Mouse (Mus musculus) neural tube, embryonic 12.5 days (tissue): ENCODE data around the gene Tbc1d23. TPM values are rescaled to one million over a fixed set of nuclear protein-coding genes. Genes with fewer than 3 reads are reported as not detected.
A peak's percentile ranks its signal among the peaks of the same experiment; 100 is the strongest.

Source experiments
- ATAC-seq: fragments of 200-750 bp; cut with Nextera tagmentation; 2 replicates; pipeline ENCODE4 v1.8.0; 2017; ENCODE audit warnings: low read depth, mild to moderate bottlenecking, moderate TSS enrichment, moderate library complexity; ENCODE audit not compliant: low FRiP score
- H3K27ac ChIP-seq: fragments of 300-500 bp; sonication (generic); 2 replicates; pipeline ENCODE4 v1.5.1; 2016
- H3K27me3 ChIP-seq: fragments of 300-500 bp; sonication (generic); replicated peaks from 2 replicates; pipeline ENCODE4 v1.6.1; 2016; ENCODE audit warnings: mild to moderate bottlenecking
- H3K36me3 ChIP-seq: fragments of 300-500 bp; sonication (generic); 2 replicates; pipeline ENCODE4 v1.6.1; 2016; ENCODE audit warnings: mild to moderate bottlenecking
- H3K4me1 ChIP-seq: fragments of 300-500 bp; sonication (generic); 2 replicates; pipeline ENCODE4 v1.6.1; 2016
- H3K4me2 ChIP-seq: fragments of 300-500 bp; sonication (generic); replicated peaks from 2 replicates; pipeline ENCODE4 v1.6.1; 2016; ENCODE audit warnings: mild to moderate bottlenecking
- H3K4me3 ChIP-seq: fragments of 300-500 bp; sonication (generic); 2 replicates; pipeline ENCODE4 v1.5.1; 2016
- H3K9ac ChIP-seq: fragments of 300-500 bp; sonication (generic); 2 replicates; pipeline ENCODE4 v1.6.1; 2016; ENCODE audit warnings: mild to moderate bottlenecking
- H3K9me3 ChIP-seq: fragments of 300-500 bp; sonication (generic); 2 replicates; pipeline ENCODE4 v1.6.1; 2016; ENCODE audit warnings: mild to moderate bottlenecking
- WGBS: fragments of 180-500 bp; shearing (Covaris S2); methylation state at CpG from one replicate; pipeline ENCODE4 v1.1.7; 2016; 5-methylcytosine and 5-hydroxymethylcytosine counted together
- polyA plus RNA-seq: library from polyadenylated mRNA; unstranded; fragments of >200 nt; fragmentation: Nextera tagmentation; extraction: Ambion mirVana; gene quantifications from 2 replicates; pipeline ENCODE4 v1.2.1, GENCODE M21; 2016

Tbc1d23 gene
- polyA plus RNA-seq, 1 experiment from 2014 or later: 25.2 TPM

DNA sequence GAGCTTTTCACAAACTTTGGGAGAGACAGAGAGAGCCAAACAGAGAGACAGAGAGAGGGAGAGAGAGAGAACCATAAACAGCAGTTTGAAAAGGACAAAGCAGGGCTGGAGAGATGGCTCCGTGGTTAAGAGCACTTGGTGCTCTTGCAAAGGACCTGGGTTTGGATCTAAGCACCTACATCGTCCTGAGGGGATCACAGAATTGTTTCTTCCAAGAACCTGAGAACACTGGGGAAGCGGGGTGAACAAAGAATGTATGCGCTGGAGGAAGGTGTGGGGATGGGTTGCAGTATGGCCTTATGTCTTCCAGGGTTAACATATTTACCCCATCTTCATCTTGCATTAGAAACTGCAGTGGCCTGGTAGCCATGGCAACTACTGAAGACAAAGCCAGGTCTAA, 63.1 kb downstream of the Tbc1d23 start:
- Histone ChIP-seq H3K9ac (no peak overlapping the region), H3K9me3 (no peaks in the 10 kb centered on the region), H3K4me3 (no peak overlapping the region), H3K27me3 (no peaks in the 10 kb centered on the region), H3K36me3 (peaks cover 16% of the 10 kb centered on the region), H3K4me1 (no peaks in the 10 kb centered on the region), H3K27ac (no peak overlapping the region), H3K4me2 (0 out of 2 replicates have a peak overlapping the region, but pooled peaks have one; percentile 72)
- ATAC-seq: no peak
- 73% methylated on average over 4 of the region's 4 CpGs for WGBS

DNA sequence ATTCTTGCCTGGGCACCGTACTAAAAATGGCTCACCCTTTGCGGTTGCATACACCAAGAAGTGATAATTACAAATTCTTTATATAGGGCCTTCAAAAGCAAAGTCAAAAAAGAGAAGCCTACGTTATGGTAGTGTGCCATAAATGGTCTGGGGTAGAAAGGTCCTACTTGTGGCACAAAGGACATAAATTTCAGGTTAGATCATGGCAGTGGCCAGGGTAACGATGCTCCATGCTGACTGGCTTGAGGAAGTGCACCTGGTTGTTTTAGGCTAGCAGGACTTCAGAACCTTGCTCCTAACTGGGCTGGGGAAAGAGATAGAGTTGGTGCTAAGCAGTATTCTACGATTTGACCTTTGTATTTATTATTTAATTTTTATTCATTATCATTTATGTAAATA, 63.8 kb downstream of the Tbc1d23 start:
- peaks cover 12% of the 10 kb centered on the region for H3K36me3 ChIP-seq
- ATAC-seq: peak; percentile 62
- 0 out of 2 replicates have a peak overlapping the region, but pooled peaks have one; percentile 26 for H3K9ac ChIP-seq
- no peaks in the 10 kb centered on the region for H3K27me3 ChIP-seq
- H3K27ac ChIP-seq: no peak overlapping the region
- peak overlapping the region; percentile 73 for H3K4me3 ChIP-seq
- H3K4me2 ChIP-seq: peak overlapping the region; percentile 72
- WGBS: 27% methylated on average over 5 of the region's 5 CpGs
- no peaks in the 10 kb centered on the region for H3K4me1 ChIP-seq
- no peaks in the 10 kb centered on the region for H3K9me3 ChIP-seq

DNA sequence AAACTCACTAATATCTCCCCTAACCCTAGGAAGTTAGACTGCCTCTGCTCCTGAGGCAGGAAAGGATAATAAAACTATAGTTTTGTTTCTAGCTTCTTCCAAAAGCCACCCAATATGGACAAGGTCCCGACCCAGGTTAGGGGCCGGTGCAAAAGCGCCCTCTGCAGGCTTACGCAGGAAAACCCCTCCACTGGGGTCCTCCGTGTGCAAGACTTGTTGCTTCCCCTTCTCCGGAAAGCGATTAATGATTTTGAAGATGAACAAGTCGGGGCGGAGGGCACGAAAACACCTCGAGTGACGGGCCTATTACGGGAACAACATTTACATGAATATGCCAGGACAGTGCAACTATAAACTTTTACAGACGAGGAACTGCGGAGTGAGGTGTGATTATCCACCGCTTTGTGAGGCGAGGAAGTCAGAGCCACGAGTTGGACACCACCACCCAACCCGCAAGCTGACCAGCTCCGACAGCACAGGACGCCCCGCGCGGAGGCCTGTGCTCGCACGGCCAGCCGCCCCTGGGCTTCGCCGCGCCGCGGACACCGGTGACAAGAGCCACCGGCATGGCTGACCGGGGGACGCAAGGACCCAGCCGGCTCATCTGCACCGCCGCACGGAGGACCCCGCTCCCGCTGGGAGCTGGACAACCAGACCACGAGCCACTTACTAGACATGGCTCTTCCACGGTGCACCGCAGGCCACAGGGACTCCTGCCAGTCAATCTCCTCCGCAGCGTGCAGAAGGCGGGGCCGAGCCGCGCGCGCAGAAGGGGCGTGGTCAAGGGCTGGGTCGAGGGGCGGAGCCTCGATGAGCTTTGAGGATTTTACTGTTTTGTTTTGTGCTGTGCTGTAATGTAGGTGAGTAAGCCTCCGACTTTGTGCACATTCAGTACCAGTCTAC, 64.4 kb downstream of the Tbc1d23 start, which contains the start of gene Nit2:
TSS of gene Nit2 (minus strand) at position 731 of the 903 bp plus-strand sequence.
- no peaks in the 10 kb centered on the region for H3K4me1 ChIP-seq
- under 1% methylated on average over 58 of the region's 58 CpGs for WGBS
- H3K9ac ChIP-seq: peak within 1 kb of the TSS; percentile 68
- H3K27me3 ChIP-seq: no peaks in the 10 kb centered on the region
- H3K36me3 ChIP-seq: peaks cover 10% of the 10 kb centered on the region; the same call in 1 of the 2 replicates
- peak; percentile 99 for ATAC-seq
- peak within 1 kb of the TSS; percentile 73 for H3K4me3 ChIP-seq
- no peaks in the 10 kb centered on the region for H3K9me3 ChIP-seq
- no peak within 1 kb of the TSS for H3K27ac ChIP-seq
- H3K4me2 ChIP-seq: peak within 1 kb of the TSS; percentile 72

DNA sequence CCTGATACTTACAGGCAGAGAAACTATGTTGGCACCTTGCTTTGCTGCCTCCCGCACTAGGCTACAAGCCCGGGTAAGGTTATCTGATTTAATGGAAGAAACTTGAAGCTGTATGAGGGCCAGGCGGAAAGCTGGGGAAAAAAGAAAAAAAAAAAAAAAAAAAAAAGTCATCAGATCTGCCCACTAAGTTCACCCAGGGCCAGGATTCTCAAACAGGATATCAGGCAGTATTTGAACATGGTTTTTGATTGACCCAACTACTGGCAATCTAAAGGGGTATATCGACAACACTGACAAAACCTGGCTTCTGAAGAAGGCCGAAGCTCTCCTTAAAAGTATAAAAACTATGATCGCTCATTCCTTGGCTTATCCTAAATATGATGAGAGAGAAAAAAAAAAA, 65.2 kb downstream of the Tbc1d23 start:
- Histone ChIP-seq H3K36me3 (peaks cover 5% of the 10 kb centered on the region; the same call in 1 of the 2 replicates), H3K4me2 (peak overlapping the region; percentile 72), H3K27me3 (no peaks in the 10 kb centered on the region), H3K9ac (no peak overlapping the region), H3K27ac (no peak overlapping the region), H3K4me1 (no peaks in the 10 kb centered on the region), H3K9me3 (no peaks in the 10 kb centered on the region), H3K4me3 (no peak overlapping the region)
- WGBS: 88% methylated on average over 6 of the region's 6 CpGs
- no peak for ATAC-seq

DNA sequence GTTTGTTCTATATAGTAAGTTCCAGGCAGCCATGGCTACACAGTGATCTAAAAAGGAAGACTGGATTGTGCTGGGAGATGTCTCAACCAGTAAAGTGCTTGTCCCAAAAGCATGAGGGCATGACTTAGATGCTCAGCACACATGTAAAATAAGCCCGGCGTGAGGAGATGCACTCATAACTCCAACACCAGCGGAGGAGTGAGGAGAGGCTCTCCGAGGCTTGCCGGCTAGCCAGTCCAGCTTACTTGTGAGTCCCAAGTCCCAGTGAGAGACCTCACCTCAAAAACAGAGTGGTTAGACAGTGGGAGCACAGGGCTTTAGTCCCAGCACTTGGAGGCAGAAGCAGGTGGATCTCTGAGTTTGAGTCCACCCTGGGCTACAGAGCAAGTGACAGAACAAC, 66.1 kb downstream of the Tbc1d23 start:
- no peak overlapping the region for H3K4me2 ChIP-seq
- no peak for ATAC-seq
- no peaks in the 10 kb centered on the region for H3K36me3 ChIP-seq
- H3K27me3 ChIP-seq: no peaks in the 10 kb centered on the region
- H3K9me3 ChIP-seq: no peaks in the 10 kb centered on the region
- 95% methylated on average over 5 of the region's 5 CpGs for WGBS
- H3K4me1 ChIP-seq: no peaks in the 10 kb centered on the region
- no peak overlapping the region for H3K27ac ChIP-seq
- H3K9ac ChIP-seq: no peak overlapping the region
- no peak overlapping the region for H3K4me3 ChIP-seq

DNA sequence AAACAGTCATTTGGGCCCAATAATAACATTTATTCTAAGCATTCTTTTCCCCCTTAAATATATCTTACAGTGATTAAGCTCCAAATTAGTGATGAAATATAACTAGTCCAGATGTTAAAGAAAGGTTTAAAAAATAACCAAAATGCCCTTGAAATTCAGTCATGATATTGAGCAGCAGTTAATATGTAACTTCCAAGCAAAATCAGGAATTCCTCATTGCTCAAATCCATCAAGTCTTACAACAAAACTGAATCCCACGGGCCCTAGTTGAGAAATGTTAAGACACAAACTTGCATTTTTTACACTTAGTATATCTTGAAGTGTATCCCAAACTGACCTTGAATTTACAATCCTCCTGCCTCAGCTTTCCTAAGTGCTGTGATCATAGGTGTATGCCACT, 67.6 kb downstream of the Tbc1d23 start:
- no peak overlapping the region for H3K4me3 ChIP-seq
- WGBS: 89% methylated on average over 1 of the region's 1 CpGs
- no peaks in the 10 kb centered on the region for H3K4me1 ChIP-seq
- no peak for ATAC-seq
- H3K27me3 ChIP-seq: no peaks in the 10 kb centered on the region
- H3K27ac ChIP-seq: no peak overlapping the region
- no peak overlapping the region for H3K9ac ChIP-seq
- H3K36me3 ChIP-seq: no peaks in the 10 kb centered on the region
- no peak overlapping the region for H3K4me2 ChIP-seq
- no peaks in the 10 kb centered on the region for H3K9me3 ChIP-seq

DNA sequence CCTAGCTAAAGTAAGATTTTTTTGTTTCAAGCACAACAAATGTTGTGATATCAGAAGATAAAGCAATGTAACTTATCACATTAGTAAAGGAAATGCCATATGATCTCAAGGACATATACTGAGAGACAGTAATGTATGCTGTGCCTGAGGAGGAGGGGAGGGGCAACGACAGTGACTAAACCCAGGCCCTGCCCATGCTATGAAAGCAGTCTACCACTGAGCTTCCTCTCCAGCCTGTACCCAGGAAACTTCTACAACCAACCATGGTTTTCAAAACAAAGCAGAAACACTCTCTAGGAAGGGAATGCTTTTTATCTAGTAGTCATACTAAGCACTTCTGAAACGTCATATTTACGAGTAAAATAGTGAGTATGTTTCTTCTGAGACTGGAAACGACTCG, 68.5 kb downstream of the Tbc1d23 start:
- ATAC-seq: no peak
- H3K36me3 ChIP-seq: peaks cover 6% of the 10 kb centered on the region
- H3K4me1 ChIP-seq: no peaks in the 10 kb centered on the region
- H3K4me3 ChIP-seq: no peak overlapping the region
- no peak overlapping the region for H3K27ac ChIP-seq
- no peaks in the 10 kb centered on the region for H3K9me3 ChIP-seq
- WGBS: 88% methylated on average over 5 of the region's 5 CpGs
- no peak overlapping the region for H3K9ac ChIP-seq
- H3K4me2 ChIP-seq: no peak overlapping the region
- H3K27me3 ChIP-seq: no peaks in the 10 kb centered on the region

DNA sequence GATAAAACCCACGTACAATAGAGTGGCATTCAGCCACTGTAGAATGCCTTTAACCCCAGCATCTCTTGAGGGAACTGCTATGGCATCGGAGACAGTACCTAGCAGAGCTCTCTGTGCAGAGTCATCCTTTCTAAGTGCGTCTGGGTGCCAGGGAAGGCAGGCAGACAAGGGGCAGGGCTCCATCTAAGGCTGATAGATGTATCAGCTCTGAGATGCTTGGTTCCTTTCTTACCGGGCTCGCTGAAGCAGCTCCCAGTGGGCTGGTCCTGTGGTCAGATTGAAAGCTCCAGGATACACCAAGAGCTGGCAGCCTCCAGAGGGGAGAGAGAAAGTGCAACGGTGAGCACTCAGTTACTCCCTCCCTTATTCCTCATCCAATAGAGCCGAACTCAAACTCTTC, 71.5 kb downstream of the Tbc1d23 start:
- no peaks in the 10 kb centered on the region for H3K9me3 ChIP-seq
- no peak overlapping the region for H3K27ac ChIP-seq
- no peaks in the 10 kb centered on the region for H3K27me3 ChIP-seq
- H3K36me3 ChIP-seq: peaks cover 26% of the 10 kb centered on the region
- H3K9ac ChIP-seq: no peak overlapping the region
- H3K4me3 ChIP-seq: no peak overlapping the region
- WGBS: 70% methylated on average over 7 of the region's 7 CpGs
- ATAC-seq: no peak
- no peaks in the 10 kb centered on the region for H3K4me1 ChIP-seq
- H3K4me2 ChIP-seq: no peak overlapping the region

DNA sequence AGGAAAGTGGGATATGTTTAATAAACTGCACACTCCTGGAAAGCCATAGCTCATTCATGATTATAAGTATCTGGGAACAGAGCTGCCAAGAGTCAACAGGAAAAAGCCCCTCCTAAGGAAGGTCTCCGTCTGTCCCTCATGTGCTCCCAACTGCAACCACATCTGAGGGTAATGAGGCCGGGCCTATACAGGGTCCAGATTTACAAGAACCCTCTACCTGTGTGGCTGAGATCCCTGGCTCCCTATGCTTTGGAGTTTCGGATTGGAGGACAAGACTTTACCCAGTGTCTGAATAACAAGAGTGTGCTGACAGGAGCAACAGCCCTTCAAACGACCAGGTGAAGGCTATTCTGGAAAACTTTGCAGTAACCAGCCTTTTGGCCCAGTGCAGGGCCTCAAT, 73.6 kb downstream of the Tbc1d23 start:
- ATAC-seq: no peak
- H3K9ac ChIP-seq: no peak overlapping the region
- H3K9me3 ChIP-seq: no peaks in the 10 kb centered on the region
- 79% methylated on average over 4 of the region's 4 CpGs for WGBS
- H3K4me1 ChIP-seq: no peaks in the 10 kb centered on the region
- H3K27ac ChIP-seq: no peak overlapping the region
- no peak overlapping the region for H3K4me2 ChIP-seq
- no peaks in the 10 kb centered on the region for H3K27me3 ChIP-seq
- no peak overlapping the region for H3K4me3 ChIP-seq
- H3K36me3 ChIP-seq: peaks cover 36% of the 10 kb centered on the region

DNA sequence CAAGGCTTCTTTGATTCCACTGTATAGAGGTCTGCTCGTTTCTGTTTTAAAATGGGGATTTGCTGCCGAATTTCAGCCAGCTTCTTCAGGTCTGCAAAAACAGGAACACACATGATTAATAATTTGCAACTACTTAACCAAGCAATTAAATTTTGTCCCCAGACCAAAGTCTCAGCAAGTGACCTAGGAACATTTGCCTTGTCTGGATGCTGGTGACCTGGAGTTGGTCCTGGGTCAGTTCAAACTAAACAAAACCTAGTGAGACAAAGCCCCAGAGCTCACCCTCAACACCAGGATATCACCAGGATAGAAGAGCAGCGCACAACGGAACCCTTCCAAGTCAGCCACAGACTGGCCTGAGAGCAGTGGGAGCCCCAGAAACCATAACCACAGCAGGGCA, 74.2 kb downstream of the Tbc1d23 start:
- Histone ChIP-seq H3K36me3 (peaks cover 41% of the 10 kb centered on the region), H3K9me3 (no peaks in the 10 kb centered on the region), H3K27me3 (no peaks in the 10 kb centered on the region), H3K4me1 (no peaks in the 10 kb centered on the region), H3K9ac (no peak overlapping the region), H3K4me2 (no peak overlapping the region), H3K27ac (no peak overlapping the region), H3K4me3 (no peak overlapping the region)
- no peak for ATAC-seq
- 94% methylated on average over 4 of the region's 4 CpGs for WGBS

DNA sequence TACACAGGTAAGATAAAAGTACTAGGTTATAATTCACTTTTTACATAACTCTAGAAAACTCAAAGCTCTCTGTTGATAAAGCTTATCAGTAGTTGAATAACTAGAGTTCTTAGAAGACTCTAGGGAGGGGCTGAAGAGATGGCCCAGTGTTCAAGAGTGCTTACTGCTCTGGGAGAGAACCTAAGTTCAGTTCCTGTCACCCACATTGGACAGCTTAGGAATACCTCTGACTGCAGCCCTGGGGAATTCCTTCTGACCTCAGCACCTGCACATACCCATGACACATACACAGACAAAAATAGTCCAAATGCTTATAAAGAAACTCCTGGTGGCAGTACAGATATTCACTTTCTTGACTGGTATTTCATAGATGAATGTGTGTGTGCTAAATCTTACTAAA, 75.4 kb downstream of the Tbc1d23 start:
- H3K27ac ChIP-seq: no peak overlapping the region
- no peak overlapping the region for H3K4me3 ChIP-seq
- H3K9me3 ChIP-seq: no peaks in the 10 kb centered on the region
- no peak for ATAC-seq
- no peak overlapping the region for H3K4me2 ChIP-seq
- H3K27me3 ChIP-seq: no peaks in the 10 kb centered on the region
- H3K36me3 ChIP-seq: peaks cover 51% of the 10 kb centered on the region
- no peak overlapping the region for H3K9ac ChIP-seq
- no peaks in the 10 kb centered on the region for H3K4me1 ChIP-seq

DNA sequence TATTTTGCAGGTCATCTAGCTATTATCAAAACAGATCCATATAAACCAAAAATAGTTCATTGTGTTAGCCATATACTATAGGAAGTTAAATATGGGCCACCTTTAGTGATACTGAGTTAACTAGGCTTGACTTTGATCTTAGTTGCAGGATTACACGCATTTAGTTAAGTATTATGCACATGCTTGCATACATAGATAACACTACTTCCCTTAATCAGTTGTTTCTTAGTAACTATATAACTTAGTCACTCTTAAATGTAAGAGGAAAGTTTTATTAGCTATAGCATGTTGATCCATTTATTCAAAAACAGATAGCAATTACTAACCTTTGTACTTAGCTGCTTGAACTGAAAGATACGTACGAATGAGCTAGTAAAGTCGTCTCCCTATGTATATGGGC, 79.9 kb downstream of the Tbc1d23 start:
- no peaks in the 10 kb centered on the region for H3K4me1 ChIP-seq
- no peak for ATAC-seq
- H3K4me2 ChIP-seq: no peak overlapping the region
- 97% methylated on average over 4 of the region's 4 CpGs for WGBS
- no peak overlapping the region for H3K27ac ChIP-seq
- no peaks in the 10 kb centered on the region for H3K27me3 ChIP-seq
- no peak overlapping the region for H3K4me3 ChIP-seq
- H3K9ac ChIP-seq: no peak overlapping the region
- H3K36me3 ChIP-seq: peaks cover 53% of the 10 kb centered on the region
- H3K9me3 ChIP-seq: no peaks in the 10 kb centered on the region

DNA sequence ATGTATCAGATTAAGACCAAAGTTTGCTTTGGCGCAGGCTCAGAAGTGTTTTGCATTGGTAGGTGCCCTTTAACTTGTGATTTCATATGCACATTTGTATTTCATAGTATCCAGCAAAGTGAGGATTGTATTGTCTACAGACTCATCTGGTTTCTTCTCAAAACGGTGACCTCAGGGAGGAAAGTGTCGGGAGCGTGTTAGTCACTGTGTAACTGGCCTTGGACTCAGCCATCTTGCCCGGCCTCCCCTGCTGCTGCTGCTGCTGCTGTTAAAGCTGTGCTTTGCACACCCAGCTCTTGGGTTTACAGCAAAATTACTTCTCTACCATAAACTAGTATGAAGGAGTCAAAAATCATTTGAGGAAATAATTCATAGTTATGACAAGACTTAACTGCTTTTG, 86.6 kb downstream of the Tbc1d23 start:
- 97% methylated on average over 5 of the region's 5 CpGs for WGBS
- Histone ChIP-seq H3K9me3 (no peaks in the 10 kb centered on the region), H3K4me3 (no peak overlapping the region), H3K9ac (no peak overlapping the region), H3K36me3 (peaks cover 33% of the 10 kb centered on the region), H3K4me1 (no peaks in the 10 kb centered on the region), H3K4me2 (no peak overlapping the region), H3K27ac (no peak overlapping the region), H3K27me3 (no peaks in the 10 kb centered on the region)
- no peak for ATAC-seq
